Mouse (Mus musculus) heart, postnatal 25 days (tissue): ENCODE results near the gene Sorcs3. TPM values are rescaled to one million over a fixed set of nuclear protein-coding genes. Genes with fewer than 3 reads are reported as not detected.

ENCODE experiments used
- DNase-seq: peaks from one replicate; pipeline ENCODE4 v3.0.0; 2022; ENCODE audit warnings: low spot score
- intact Hi-C: fragments of 180-260 bp; cut with DNase I; formaldehyde crosslinking; loops from one replicate; pipeline ENCODE4 v1.15.1; 2025
- total RNA-seq, 2 experiments: library from RNA; stranded (reverse); gene quantifications; 2 replicates each; pipeline ENCODE4 v1.2.3; 2021

The Sorcs3 gene
- total RNA-seq, 2 experiments from 2014 or later: not detected

DNA sequence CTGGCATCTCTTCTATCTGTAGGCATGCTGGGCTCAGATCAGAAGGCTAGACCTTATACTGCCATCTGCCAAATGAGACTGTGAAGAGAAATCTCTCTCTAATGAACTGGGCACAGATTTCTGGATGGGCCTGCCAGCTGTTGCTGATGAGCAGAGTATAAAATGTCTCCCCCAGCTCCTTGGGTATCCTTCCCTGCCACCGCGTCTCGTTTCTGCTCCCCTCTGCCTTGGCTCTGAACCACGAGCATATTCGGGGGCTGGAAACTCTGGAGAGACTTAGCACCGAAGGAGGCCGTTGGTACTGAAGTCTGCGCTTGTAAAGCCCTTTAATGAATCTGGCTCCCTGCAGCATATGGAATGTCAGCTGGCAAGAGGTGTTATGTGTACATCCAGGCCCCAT, 74.4 kb downstream of the Sorcs3 start:
- intact Hi-C loops: no loop called here
- DNase-seq: no peak

DNA sequence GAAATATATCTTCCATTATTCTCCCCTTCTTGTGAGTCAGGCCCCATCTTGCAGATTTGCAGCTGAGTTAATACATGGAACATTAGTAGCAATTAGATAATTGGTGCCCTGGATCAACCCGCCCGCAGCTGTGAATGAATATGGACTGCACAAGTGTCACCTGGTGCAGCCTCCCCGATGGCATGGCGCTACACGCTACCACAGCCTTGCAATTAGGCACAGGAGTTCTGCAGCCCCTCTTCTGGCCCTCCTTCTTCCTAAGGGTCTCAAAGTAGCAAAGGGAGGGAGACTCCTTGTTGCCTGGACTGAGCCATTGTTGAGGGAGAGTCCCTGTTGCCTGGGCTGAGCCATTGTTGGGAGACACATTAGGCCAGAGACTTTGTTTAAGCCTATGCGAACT, 76.4 kb downstream of the Sorcs3 start:
- no peak for DNase-seq
- intact Hi-C loops: no loop called here

DNA sequence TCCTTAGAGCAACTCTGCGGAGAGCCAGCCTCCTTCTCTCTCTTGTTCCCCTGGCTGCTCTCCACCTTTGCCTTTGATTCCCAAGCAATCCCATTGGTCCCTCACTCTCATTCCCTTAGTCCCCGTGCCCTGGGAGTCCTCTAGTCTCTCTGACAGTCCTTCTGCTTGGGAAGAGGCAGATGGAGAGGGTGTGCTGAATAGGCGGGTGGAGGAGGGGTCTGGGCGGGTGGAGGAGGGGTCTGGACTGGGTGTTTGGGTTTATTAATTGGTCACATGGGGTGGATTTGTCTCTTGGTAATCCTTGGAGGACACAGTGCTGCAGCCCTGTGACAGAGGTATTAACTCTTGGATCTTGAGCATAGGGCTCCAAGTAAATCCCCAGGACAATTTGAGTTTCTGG, 77.4 kb downstream of the Sorcs3 start:
- intact Hi-C loops: no loop called here
- no peak for DNase-seq

DNA sequence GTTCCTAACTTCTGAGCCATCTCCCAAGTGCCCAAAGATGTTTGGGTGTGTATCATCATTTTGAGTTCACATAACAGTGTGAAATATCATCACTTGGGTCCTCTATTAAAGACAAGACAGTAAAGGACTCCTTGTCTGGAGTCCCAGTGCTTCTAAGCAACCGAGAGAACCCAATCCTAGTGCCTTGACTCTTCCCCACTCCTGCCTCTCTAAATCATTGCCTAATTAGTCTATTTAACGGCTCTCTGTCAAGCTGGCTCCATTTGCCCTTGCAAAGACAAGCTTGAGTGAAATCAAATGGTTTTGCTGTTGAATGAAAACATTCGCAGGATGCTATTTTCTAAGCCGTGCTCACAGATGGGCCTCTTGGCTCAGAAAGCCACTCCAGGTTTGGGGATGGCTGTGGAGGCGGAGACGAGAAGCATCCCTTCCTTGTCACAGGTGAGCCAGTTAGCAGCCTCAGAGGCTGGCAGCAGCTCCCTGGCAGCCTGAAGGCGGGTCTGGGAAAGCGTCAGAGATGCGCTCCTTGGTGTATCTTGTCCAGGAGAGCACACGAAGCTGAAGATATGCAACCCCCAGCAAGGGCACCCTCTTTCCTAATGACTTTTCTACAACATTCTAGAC, 79.9 kb downstream of the Sorcs3 start:
- DNase-seq: no peak
- intact Hi-C loops: no loop called here

DNA sequence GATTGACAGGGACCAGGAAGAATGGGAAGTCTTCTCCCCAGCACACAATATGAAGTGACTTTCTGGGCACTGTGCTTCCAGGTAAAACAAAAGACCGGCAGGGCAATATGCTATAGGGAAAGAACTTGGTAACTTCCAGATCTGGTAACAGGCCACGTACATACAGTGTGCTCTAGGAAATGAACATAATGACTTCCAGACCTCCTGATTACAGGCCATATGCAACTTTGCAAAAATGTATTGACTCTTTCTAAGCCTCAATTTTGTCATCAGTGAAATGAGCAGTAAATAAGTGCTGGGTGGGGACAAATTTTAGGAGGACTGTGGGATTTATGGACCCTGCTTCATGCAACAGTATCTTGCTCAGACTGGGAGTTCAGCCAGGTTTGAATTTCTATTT, 88.4 kb downstream of the Sorcs3 start:
- intact Hi-C loops: no loop called here
- DNase-seq: no peak

DNA sequence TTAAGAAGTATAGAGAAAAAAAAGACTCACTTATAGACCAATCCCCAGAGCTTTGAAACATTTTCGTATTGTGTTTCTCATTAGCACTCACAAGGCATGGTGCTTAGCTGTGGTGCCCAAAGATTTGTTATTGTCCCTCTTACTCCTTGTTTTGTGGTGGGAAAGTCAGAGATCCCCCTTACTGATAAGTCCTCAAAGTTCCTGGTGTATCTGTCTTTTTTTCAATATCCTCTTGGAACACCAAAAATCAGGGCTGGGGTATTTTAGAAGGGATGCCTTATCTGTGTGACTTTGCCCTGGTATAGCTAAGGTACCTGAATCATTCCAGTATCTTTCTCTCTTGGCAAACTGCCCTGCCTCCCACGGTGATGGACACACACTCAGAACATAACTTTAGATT, 92.6 kb downstream of the Sorcs3 start:
- intact Hi-C loops: no loop called here
- DNase-seq: no peak

DNA sequence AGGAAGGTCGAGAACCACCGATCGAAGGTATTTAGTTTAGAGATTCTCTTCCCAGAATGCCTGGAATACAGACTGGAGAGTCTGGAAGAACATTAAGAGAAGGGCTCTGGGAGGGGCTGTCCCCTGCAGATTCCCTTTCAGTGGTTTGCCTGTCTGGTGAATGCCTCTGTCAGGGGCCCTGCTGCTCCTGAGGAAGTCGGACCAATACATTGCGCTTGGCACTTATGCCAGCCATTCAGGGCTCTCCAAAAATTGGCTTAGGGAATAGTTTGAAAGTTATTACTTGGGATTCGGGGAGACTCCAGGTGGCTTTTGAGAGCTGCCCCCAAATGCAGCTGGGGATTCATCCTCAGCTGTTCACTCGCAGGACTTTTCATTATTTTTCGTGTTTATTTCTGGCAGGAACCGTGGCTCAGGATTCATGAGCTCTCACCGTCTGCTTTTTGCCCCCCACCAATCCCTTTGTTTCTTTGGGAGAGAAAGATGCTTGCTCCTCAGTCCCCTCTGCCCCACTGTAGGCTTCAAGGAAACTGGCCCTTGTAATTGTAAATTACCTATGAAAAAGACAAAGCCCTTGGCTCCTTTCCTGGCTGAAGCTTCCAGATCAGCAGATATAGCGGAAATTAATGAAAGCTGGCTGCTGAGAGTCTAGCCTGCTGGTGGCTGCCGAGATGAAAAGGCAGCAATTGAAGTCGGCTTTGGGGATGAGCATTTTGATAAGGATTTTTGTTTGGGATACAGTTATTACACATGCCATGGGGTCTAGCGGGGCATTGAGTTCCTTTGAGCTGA, 94.8 kb downstream of the Sorcs3 start:
- DNase-seq: no peak
- intact Hi-C loops: no loop called here

DNA sequence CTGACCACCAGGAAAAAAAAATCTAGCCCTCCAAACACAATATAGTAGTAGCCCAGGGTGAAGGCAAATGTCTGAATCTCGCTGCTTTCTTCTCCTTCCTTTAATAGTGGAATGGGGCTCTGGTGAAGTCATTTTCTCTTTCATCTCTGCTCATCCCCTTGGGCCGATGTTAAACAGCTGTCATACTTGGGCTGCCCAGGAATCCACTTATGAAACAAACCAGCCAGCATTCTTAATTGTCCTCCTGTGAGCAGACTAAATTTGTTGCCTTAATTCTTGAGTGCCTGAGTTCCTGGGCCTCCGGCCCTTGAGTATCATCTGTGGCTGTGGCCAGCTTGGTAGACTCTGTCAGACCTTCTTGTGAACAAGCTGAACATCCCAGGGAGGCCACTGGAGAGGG, 95.5 kb downstream of the Sorcs3 start:
- no peak for DNase-seq
- intact Hi-C loops: no loop called here

DNA sequence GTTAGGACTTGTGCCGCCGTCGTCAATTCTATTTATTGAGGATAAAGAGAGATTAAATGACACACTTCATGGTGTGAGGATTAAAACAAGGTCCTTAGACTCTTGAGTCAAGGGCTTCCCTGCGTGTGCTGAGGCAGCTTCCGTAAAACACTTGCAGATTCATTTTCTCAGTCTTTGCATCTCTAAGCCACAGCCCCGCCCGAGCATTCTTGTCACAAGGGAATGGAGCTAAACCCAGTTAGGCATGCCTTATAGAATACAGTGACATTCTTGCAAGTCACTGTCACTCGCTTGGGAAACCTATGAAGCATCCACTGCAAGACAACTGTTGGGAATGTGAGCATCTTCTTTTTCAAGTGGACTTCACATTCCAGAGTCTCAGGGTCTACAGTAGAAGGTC, 102.5 kb downstream of the Sorcs3 start:
- DNase-seq: no peak
- intact Hi-C loops: no loop called here

DNA sequence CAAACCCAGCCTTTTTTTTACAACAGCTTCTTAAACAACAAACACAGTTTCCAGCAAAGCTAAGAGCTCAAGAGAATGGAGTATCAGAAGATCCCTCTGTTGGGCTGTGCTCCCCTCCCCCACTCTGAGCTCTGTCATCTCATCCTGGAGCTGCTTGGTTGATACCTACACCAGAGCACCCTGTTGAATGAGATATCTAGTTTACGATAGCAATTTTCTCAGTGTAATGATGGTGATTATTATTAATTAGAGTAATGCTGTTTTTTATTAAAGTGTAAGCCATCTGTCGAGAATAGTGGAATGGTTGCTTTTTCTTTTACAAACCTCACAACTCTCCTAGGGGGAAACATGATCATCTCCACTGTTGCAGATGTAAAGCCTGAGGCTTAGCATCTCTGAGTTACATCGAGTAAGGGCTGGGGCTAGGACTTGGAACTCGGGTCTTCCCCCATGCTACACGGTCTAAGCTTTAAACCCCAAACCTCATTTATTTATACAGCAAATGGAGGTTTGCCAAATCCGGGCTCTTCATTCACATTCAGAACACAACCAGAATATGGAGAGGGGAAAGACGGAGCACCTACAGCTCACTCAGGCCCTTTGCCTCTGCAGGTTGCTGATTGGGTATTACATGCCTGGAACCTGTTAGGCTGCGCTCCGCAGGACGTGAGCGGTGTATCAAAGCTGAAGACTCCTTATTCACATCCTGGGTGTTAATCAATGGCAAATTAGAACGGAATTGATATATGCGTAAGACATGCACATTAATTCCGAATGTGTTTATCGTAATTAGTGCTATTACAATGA, 103.9 kb downstream of the Sorcs3 start:
- no peak for DNase-seq
- intact Hi-C loops: no loop called here

DNA sequence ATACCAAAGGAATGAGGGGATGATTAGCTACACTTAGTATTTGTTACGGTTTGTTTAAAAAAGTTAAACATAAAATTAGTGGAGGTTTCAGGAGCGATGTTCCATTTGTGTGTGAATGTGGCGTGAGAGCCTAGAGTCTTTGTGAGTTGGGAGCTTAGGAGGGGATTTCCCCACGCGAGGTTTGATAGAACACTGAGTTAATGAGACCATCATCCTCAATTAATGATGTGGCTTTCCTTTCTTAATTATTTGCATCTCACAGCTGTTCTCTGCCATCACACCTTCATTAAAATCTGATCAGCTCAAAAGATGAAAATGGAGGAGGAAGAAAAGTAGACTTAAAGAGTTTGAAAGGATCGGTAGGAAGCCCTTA, 104.5 kb downstream of the Sorcs3 start:
- DNase-seq: no peak
- intact Hi-C loops: no loop called here

DNA sequence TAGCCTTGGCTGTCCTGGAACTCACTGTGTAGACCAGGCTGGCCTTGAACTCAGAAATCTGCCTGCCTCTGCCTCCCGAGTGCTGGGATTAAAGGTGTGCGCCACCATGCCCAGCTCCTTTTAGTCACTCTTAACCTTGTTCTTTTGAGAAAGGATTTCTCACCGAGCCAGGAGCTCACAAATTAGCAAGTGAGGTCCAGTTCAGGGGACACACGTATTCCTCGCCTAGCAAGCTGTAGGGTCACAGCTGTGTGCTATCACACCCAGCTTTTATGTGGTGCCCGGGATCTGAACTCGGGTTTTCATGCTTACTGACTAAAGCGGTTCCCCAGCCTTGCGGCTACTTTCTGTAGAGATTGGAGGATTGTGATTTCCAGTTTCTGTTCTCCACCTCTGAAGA, 108.0 kb downstream of the Sorcs3 start:
- intact Hi-C loops: no loop called here
- DNase-seq: no peak

DNA sequence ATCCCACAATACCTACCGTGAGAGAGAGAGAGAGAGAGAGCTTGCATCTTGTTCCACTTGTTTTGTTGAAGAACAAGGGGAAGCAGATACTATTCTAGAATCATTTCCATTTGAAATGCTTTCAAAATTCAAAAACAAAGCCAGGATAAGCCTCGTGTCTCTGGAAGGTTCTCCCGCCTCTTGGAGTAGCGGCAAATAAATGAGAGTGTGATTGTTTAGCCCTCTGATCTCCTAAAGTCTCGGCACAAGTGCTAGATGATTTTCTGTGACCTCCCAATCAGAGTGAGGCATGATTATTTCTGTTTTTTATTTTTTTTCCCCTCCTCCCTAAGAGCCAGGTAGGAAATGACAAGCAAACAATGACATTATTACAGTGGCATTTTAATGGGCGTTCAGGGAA, 121.3 kb downstream of the Sorcs3 start:
- intact Hi-C loops: no loop called here
- no peak for DNase-seq

DNA sequence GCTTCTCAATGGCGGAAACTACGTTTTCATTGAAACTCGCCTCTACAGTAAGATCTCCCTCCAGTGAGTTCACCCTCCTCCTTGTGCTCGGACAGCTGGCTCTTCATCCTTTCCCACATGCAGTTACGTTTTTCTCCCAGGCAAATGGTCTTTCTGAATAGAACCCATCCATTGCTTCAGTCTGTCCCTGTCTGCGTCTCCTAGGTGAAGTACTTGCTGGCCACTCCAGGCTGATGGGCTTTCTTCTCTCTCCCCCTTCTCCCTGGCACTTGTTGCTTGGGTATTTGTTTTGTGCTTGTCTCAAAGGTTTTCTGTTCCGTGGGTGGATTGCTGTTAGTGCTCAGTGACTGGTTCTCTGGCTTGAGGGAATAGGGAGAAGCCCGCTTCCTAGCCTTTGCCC, 122.3 kb downstream of the Sorcs3 start:
- no peak for DNase-seq
- intact Hi-C loops: no loop called here

DNA sequence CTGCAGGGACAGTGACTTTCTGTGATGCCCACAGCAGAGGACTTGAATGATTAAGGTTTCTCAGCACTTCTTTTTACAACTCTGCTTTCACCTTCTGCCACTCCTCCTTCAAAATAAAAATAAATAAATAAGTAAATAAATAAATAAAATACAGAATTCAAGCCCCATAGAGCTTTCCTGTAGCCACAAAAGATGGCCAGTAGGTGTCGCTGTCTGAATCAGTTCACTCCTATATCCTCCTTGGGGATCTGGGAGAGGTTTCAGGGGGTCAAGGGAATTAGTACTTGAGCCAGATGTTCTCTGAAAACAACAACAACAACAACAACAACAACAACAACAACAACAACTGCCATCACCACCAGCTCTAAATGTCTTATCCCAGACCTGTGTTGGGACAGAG, 125.8 kb downstream of the Sorcs3 start:
- intact Hi-C loops: no loop called here
- no peak for DNase-seq

DNA sequence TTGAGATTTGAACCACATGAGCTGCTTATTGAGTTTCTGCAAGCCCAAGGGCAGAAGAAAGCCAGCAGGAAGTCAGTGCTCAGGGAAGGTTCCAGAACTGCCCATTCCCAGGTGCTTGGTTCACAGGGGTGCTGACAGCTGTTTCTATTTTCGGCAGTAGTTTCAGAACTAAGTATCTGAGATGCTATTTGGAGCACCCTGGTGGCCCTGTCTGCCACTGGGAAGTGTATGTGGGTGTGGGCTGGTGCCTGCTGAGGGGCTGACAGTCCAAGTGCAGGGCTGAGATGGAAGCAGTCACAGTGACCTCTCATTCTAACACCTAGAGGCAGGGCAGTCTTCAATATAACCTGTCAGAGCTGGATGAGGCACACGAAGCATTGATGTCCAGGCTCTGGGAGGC, 127.3 kb downstream of the Sorcs3 start:
- intact Hi-C loops: no loop called here
- no peak for DNase-seq

DNA sequence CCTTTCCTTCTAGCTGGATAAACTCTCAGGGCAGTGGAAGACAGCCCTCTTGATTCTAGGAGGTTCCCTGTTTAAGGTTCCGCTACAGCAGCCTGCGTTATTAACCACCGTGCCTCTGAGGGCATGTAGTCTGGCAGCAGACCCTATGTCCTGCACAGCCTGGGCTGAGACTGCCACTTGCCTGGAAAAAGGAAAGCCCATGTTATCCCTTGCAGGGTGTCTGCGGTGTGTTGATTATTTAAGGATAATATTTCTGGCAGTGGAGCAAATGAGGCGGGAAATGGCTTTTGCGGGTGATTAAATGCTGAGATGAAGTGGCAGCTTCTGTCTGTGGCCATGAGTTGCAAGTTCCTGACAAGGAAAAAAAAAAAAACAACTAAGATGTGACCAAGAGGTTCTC, 131.6 kb downstream of the Sorcs3 start:
- DNase-seq: no peak
- intact Hi-C loops: no loop called here

DNA sequence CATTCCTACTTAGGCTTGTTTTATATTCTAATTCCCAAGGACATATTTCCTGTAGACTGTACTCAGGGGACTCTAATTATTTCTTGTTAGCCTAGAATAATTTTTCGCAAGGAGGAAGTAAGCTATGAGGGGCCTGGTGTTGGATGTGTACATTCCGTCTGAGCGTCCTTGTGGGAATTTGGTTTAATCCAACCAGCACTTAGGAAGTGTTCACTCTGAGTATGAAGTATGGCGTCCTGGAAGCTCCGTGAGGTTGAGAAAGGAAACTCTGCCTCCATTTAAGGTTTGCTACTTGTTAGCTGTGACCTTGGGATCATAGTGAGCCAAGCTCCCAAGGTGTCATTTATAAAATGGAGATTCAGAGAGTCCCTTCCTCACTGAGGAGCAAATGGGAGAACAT, 132.3 kb downstream of the Sorcs3 start:
- no peak for DNase-seq
- intact Hi-C loops: no loop called here

DNA sequence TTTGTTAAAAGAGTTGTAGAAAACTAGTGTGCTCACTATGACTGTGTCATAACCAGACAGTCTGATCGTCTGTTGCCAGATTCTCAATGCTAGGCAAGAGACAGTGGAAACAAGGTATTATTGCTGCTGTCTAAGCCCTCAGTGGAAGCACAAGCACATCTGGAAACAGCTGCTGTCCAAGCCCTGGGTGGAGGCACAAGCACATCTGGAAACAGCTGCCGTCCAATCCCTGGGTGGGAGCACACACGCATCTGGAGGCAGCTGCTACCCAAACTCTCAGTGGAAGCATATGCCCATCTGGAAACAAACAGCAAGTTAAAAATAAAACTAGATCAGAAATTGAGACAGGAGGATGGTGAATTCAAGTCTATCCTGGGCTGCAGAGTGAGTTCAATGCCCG, 136.9 kb downstream of the Sorcs3 start:
- DNase-seq: no peak
- intact Hi-C loops: no loop called here

DNA sequence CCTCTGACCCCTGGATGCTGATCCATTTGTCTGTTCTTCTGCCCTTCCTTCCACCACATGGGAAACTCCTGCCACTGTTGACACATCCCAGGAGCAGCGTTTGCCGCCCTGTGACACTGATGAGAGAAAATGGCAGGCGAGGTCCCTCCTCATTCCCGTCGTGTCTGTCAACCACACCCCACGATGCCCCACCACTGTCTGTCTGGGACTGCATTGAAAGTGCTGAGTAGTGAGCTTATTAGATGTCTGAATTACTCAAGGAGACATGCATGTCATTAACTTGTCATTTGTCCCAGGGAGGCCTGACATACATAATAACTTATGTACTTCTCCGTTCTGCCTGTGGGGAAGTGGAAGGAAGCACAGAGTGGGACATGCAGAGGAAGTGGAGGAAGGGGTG, 137.6 kb downstream of the Sorcs3 start:
- DNase-seq: no peak
- intact Hi-C loops: no loop called here

DNA sequence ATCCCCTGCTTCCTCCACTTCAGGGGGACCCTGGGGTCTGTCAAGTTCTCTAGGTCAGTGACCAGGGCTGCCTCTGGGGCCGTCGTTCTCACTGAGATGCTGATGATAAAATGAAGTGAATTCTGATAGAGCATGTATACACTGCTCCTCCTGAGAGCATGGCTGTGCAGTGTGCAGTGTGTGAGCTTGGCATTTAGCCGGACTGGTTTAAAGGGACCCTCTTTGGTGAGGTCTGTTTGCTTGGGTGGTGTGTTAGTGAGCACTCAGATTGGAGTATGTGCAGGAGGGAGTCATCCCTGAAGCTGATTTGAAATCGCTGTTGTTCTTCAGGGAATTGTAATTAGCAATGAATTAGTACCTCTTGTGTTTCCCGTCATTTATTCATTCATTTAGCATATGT, 141.3 kb downstream of the Sorcs3 start:
- intact Hi-C loops: no loop called here
- DNase-seq: no peak
